Mouse (Mus musculus) embryo, embryonic 10 days (tissue): Measurements from ENCODE around the gene Aldh6a1.

ENCODE experiments used
- DNase-seq: peaks from one replicate; pipeline ENCODE4 v3.0.0-alpha.2; 2015; ENCODE audit warnings: low spot score

The Aldh6a1 gene

DNA sequence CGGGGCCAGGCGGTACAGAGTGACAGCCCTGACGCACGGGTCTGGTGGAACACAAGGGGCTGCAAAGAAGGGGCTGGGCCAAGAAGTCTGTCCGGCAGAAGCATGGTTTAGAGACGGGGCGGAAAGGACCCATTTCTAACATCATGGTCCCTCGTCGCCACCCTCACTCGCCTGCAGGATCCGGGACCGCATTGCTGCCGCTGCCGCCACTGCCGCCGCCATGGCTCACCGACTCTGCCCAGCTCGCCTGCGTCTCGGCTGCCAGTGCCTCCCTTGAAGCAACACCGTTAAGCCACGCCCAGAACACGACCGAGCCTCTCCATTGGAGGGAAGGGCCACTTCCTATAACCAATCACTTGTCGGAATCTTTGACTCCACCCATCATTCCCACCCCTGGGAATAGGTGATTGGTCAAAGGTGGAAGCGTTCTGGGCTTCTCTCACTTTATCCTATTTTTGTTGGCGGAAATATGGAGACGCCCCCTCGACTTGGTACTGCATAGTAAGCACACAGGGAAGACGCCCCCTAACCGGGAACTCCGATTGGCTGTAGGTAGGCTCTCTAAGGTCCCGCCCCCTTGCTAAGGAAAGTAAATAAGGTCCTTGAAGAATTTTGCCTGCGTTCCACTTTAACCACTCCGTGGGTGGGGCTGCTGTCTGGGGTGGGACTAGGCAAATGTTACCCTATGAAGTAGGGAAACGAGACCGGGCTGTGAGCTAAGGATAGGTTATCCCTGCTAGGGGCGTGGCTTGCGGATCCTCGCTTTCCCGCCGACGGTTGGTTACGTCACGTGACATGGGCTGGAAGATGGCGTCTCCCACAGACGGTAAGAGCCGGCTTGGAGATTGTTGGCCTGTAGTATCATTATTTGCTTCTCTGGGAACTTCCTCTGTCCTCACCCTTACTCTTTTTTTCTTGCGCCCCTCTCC, at the start of gene Aldh6a1, which contains the start of gene Lin52:
Aldh6a1 (minus strand) TSS at position 287 of the 929 bp plus-strand sequence.
Lin52 (plus strand) TSS at position 705 of the 929 bp plus-strand sequence.
- peak; percentile 99 for DNase-seq

GRCm38 (mm10) chr12:84496795-84497194, 46.0 kb upstream of the Aldh6a1 start:
- DNase-seq, result no peak

GRCm38 (mm10) chr12:84487324-84488056, 36.7 kb upstream of the Aldh6a1 start:
- peak; percentile 67 for DNase-seq

GRCm38 (mm10) chr12:84482778-84483585, 32.2 kb upstream of the Aldh6a1 start:
- DNase-seq, result no peak

- no peak for DNase-seq
Measured at GRCm38 (mm10) chr12:84481251-84481650, 30.4 kb upstream of the Aldh6a1 start.

- no peak for DNase-seq
Measured at GRCm38 (mm10) chr12:84478937-84479336, 28.1 kb upstream of the Aldh6a1 start.

GRCm38 (mm10) chr12:84468701-84469100, 17.9 kb upstream of the Aldh6a1 start:
- peak; percentile 62 for DNase-seq

- DNase-seq, result no peak
Measured at GRCm38 (mm10) chr12:84462856-84463255, 12.1 kb upstream of the Aldh6a1 start.

DNA sequence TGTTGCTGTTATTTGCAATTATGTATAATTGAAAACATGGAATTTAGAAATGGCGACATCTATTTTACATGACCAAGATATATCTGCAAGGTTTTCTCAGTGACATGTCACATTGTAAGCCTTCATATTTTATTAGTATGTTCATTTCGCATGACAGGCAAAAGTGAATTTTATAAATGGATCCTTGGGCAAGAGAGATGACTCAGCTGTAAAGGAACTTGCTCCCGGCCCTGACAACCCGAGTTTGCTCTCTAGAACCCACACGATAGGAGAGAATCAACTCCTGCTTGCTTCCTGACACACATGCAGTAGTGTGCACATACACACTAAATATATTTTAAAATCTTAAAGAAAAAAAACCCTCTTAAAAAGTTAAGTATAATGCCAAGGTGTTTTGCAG, 10.6 kb upstream of the Aldh6a1 start:
- DNase-seq, result no peak

DNA sequence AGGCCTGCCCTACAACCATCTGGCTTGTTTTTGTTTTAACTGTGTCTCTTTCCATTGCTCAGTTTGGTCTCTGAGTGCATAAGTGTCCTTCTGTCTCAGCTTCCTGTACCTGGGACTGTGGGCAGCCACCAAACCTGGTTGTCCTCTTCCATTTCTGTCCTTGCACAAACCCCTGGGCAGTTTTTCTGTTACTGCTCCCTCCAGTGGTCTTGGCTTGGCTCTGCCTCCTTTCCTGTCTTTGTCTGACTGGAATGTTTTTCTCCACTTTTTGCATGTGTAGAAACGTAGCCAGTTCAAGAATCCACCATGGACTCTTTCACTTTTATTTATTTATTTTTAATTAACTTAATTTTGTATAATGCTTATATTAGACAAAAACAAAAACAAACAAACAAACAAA, 9.0 kb upstream of the Aldh6a1 start:
- no peak for DNase-seq

GRCm38 (mm10) chr12:84456911-84457310, 6.1 kb upstream of the Aldh6a1 start:
- no peak for DNase-seq

GRCm38 (mm10) chr12:84451801-84452200, 997 bp upstream of the Aldh6a1 start:
- peak; percentile 9 for DNase-seq

DNA sequence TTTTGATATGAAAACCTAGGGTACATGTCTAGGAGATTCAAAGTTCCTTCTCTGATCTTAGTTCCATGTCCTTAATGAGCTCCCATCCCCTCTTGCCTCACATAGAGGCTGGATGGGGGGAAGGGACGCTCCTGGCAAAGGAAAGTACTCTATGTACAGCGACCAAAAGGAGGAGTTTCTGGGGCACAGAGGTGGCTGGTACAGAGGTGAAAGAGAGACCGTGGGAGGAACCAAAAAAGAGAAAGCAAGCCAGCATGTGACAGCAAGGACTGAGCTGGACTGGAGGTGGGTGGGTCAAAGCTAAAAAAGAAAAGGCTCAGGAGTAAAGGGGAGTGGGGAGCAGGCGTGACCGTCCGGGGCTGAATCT, 470 bp downstream of the Aldh6a1 start:
- DNase-seq, result peak; percentile 5

- no peak for DNase-seq
Measured at GRCm38 (mm10) chr12:84449887-84450286, 917 bp downstream of the Aldh6a1 start.

DNA sequence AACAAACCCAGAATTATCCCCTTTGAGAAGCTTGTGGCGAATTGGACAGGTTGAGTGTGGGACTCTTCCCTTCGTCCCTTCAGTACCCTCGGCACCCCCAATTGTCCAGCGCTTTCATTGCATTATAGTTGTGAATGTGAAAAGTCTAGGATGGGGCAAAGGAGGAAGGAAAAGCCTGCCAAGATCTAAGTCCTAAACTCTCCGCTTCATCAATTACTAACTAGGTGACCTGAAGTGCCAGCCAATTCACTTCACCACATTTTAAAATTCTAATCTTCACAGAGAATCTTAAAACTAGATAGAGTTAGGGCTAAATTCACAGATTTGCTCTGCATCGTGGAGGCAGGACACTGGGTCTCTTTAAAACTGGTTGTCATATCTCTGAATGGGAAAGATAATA, 2.6 kb downstream of the Aldh6a1 start:
- no peak for DNase-seq

GRCm38 (mm10) chr12:84447386-84447785, 3.4 kb downstream of the Aldh6a1 start:
- DNase-seq, result no peak

DNA sequence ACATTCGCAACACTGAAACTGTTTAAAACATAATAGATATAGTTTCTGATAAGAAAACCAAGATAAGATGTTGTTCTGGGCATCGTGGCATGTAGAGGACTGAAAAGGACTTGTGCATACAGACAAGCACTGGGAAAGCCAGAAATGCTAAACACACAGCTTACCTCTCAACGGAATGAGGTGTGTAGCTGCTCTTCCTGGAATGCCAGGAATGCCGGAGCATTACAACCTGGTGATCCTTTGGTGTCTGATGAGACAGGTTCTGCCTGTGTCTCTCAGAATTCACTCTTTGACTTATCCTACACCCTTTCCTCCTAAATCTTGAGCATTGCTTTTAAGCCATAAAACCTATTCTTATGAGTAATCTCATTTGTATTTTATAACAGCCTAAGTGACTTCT, 8.3 kb downstream of the Aldh6a1 start:
- no peak for DNase-seq

DNA sequence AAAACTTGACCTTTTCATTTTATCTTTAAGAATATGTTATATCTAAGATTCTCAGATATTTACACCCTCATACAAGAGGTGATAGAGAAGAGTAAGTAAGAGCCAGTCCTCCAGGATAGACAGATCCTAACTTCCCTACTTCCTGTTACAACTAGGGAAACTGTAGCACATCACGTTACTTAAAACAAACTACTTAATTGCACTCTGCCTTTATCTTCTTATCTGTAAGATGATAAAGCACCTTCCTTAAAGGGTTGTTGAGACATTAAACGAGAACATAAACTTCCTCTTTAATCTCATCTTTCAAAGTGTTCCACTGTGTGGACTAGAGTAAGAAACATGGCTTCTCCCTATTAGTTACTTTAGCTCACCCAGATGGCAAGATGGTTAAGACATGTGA, 12.1 kb downstream of the Aldh6a1 start:
- no peak for DNase-seq

- DNase-seq, result no peak
Measured at GRCm38 (mm10) chr12:84429825-84430224, 21.0 kb downstream of the Aldh6a1 start.

GRCm38 (mm10) chr12:84423990-84424389, 26.8 kb downstream of the Aldh6a1 start:
- DNase-seq, result no peak

DNA sequence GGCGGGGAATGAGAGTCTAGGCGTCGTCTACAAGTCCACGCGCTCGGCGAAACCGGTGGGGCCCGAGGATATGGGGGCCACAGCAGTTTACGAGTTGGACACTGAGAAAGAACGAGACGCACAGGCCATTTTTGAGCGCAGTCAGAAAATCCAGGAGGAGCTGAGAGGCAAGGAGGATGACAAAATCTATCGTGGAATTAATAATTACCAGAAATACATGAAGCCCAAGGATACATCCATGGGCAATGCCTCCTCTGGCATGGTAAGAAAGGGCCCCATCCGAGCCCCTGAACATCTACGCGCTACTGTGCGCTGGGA, 33.2 kb downstream of the Aldh6a1 start:
- DNase-seq, result no peak

DNA sequence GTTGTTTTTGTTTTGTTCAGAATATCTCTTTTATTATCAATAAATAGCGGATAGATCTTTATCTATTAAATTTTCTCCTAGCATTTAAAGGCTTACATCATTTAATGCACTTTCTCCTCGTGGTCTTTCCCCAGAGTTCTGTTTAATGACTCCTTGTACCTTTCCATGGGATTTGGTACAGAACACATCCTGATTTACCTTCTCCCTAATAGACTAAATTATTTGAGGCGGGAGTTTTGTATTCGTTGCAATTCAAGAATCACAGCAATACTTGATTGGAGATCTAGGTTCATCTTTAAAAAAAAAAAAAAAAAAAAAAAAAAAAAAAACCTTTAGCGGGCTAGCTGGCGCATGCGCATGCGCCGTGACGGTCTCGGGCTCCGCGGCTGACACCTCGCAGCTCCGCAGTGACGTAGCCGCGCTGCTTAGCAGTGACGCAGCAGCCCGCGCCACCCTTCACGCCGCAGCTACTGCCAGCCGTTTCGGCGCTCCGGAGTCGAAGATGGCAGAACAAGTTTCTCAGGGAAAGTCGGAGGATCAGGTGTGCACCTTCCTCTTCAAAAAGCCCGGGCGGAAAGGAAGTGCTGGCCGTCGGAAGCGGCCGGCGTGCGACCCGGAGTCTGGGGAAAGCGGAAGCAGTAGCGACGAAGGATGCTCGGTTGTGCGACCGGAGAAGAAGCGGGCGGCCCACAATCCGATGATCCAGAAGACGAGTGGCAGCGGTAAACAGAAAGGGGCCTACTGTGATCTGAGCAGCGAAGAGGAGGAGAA, 33.8 kb downstream of the Aldh6a1 start, which contains the start of gene Rnf113a2:
Rnf113a2 (plus strand) TSS at position 363 of the 771 bp plus-strand sequence.
- peak; percentile 96 for DNase-seq
